Mouse (Mus musculus) thymus, postnatal 4 days (tissue): ENCODE data around the gene Acot4.
"Not testable (repeated sequence)": the region's sequence is repeated elsewhere in the genome, so short reads cannot be mapped to it uniquely, and the experiment has no call there.

Experiments used
- DNase-seq: peaks from one replicate; pipeline ENCODE4 v3.0.0; 2021

Acot4 gene

GRCm38 (mm10) chr12:84038241-84038640, at the start of gene Acot4:
TSS of gene Acot4 (plus strand) at chr12:84038379.
- DNase-seq, result peak; percentile 12

- no peak for DNase-seq
Measured at GRCm38 (mm10) chr12:83988483-83988882, 49.7 kb upstream of the Acot4 start.

GRCm38 (mm10) chr12:83989378-83989777, 48.8 kb upstream of the Acot4 start:
- DNase-seq, result no peak

GRCm38 (mm10) chr12:83997221-83997620, 41.0 kb upstream of the Acot4 start:
- no peak for DNase-seq

- no peak for DNase-seq
Measured at GRCm38 (mm10) chr12:83998341-83999107, 39.7 kb upstream of the Acot4 start.

- DNase-seq, result not testable (repeated sequence)
Measured at GRCm38 (mm10) chr12:83999237-83999636, 38.9 kb upstream of the Acot4 start.

- no peak for DNase-seq
Measured at GRCm38 (mm10) chr12:84000418-84000817, 37.8 kb upstream of the Acot4 start.

- DNase-seq, result no peak
Measured at GRCm38 (mm10) chr12:84003866-84004265, 34.3 kb upstream of the Acot4 start.

GRCm38 (mm10) chr12:84008251-84008650, 29.9 kb upstream of the Acot4 start:
- no peak for DNase-seq

GRCm38 (mm10) chr12:84008729-84009128, 29.4 kb upstream of the Acot4 start:
- no peak for DNase-seq

GRCm38 (mm10) chr12:84009171-84009965, 28.8 kb upstream of the Acot4 start, which contains the start of gene Acot1:
TSS of gene Acot1 (plus strand) at chr12:84009490.
- DNase-seq, result peak; percentile 80

- DNase-seq, result no peak
Measured at GRCm38 (mm10) chr12:84010201-84010600, 28.0 kb upstream of the Acot4 start.

- DNase-seq, result no peak
Measured at GRCm38 (mm10) chr12:84011251-84012040, 26.7 kb upstream of the Acot4 start.

- DNase-seq, result no peak
Measured at GRCm38 (mm10) chr12:84013130-84013529, 25.0 kb upstream of the Acot4 start.

- no peak for DNase-seq
Measured at GRCm38 (mm10) chr12:84013701-84014100, 24.5 kb upstream of the Acot4 start.

GRCm38 (mm10) chr12:84020528-84020927, 17.7 kb upstream of the Acot4 start:
- DNase-seq, result not testable (repeated sequence)

GRCm38 (mm10) chr12:84022266-84022665, 15.9 kb upstream of the Acot4 start:
- DNase-seq, result not testable (repeated sequence)

GRCm38 (mm10) chr12:84023052-84023745, 15.0 kb upstream of the Acot4 start:
- no peak for DNase-seq

GRCm38 (mm10) chr12:84025888-84026287, 12.3 kb upstream of the Acot4 start:
- no peak for DNase-seq

- DNase-seq, result not testable (repeated sequence)
Measured at GRCm38 (mm10) chr12:84028328-84028727, 9.9 kb upstream of the Acot4 start.

- DNase-seq, result not testable (repeated sequence)
Measured at GRCm38 (mm10) chr12:84029043-84029442, 9.1 kb upstream of the Acot4 start.

GRCm38 (mm10) chr12:84030659-84031332, 7.4 kb upstream of the Acot4 start:
- peak; percentile 78 for DNase-seq
